Mouse (Mus musculus) layer of hippocampus, postnatal 25 days (tissue): Measurements from ENCODE around the gene Plcz1. TPM values are rescaled to one million over a fixed set of nuclear protein-coding genes. Genes with fewer than 3 reads are reported as not detected.

Experiments used
- DNase-seq, 2 experiments: peaks; one replicate each; pipeline ENCODE4 v3.0.0; 2022; ENCODE audit warnings: mixed read lengths in 2 of 2, low spot score in 1 of 2; ENCODE audit errors: extremely low spot score in 1 of 2
- total RNA-seq, 2 experiments: library from RNA; stranded (reverse); gene quantifications; 2 replicates each; pipeline ENCODE4 v1.2.3; 2021

Plcz1 gene
- 1 to 10 TPM in 1 of 2 experiments, under 1 TPM in 1; 0.92 to 1.0 TPM for total RNA-seq

GRCm38 (mm10) chr6:140041357-140041756 lies at the start of gene Plcz1:
TSS of gene Plcz1 (minus strand) at chr6:140041457.
- DNase-seq, result no peak

GRCm38 (mm10) chr6:140089855-140090254 lies 48.6 kb upstream of the Plcz1 start:
- DNase-seq, result no peak

GRCm38 (mm10) chr6:140081739-140082138 lies 40.5 kb upstream of the Plcz1 start:
- DNase-seq, result no peak

- no peak for DNase-seq
Observed at GRCm38 (mm10) chr6:140080933-140081332, 39.7 kb upstream of the Plcz1 start.

- no peak for DNase-seq
Observed at GRCm38 (mm10) chr6:140069177-140069576, 27.9 kb upstream of the Plcz1 start.

- DNase-seq, result no peak
Observed at GRCm38 (mm10) chr6:140054271-140054928, 13.1 kb upstream of the Plcz1 start.

GRCm38 (mm10) chr6:140051476-140051875 lies 10.2 kb upstream of the Plcz1 start:
- no peak for DNase-seq

GRCm38 (mm10) chr6:140040952-140041351 lies 305 bp downstream of the Plcz1 start, which contains the start of gene Capza3:
TSS of gene Capza3 (plus strand) at chr6:140041252.
- DNase-seq, result no peak

- DNase-seq, result no peak
Observed at GRCm38 (mm10) chr6:140024404-140024803, 16.9 kb downstream of the Plcz1 start.

GRCm38 (mm10) chr6:140005181-140005580 lies 36.1 kb downstream of the Plcz1 start:
- DNase-seq, result no peak

GRCm38 (mm10) chr6:139989597-139989996 lies 51.7 kb downstream of the Plcz1 start:
- DNase-seq, result no peak

- DNase-seq, result no peak
Observed at GRCm38 (mm10) chr6:139989075-139989474, 52.2 kb downstream of the Plcz1 start.

GRCm38 (mm10) chr6:139986564-139986963 lies 54.7 kb downstream of the Plcz1 start:
- DNase-seq, result no peak

- DNase-seq, result no peak
Observed at GRCm38 (mm10) chr6:139984069-139984468, 57.2 kb downstream of the Plcz1 start.

GRCm38 (mm10) chr6:139981061-139981460 lies 60.2 kb downstream of the Plcz1 start:
- no peak for DNase-seq

GRCm38 (mm10) chr6:139978114-139978513 lies 63.1 kb downstream of the Plcz1 start:
- no peak for DNase-seq

GRCm38 (mm10) chr6:139974668-139975067 lies 66.6 kb downstream of the Plcz1 start:
- DNase-seq, result no peak

GRCm38 (mm10) chr6:139971608-139972298 lies 69.5 kb downstream of the Plcz1 start:
- DNase-seq, result no peak

GRCm38 (mm10) chr6:139966684-139967083 lies 74.6 kb downstream of the Plcz1 start:
- no peak for DNase-seq

- DNase-seq, result no peak
Observed at GRCm38 (mm10) chr6:139964895-139965294, 76.4 kb downstream of the Plcz1 start.

GRCm38 (mm10) chr6:139963775-139964174 lies 77.5 kb downstream of the Plcz1 start:
- DNase-seq, result no peak
